Mouse (Mus musculus): Measurements from ENCODE around the gene Papola. TPM values are rescaled to one million over a fixed set of nuclear protein-coding genes. Genes with fewer than 3 reads are reported as not detected.
A peak's percentile ranks its signal among the peaks of the same experiment; 100 is the strongest.

Gene Papola
- polyA plus RNA-seq, 1 experiment from 2014 or later, result 292 TPM

DNA sequence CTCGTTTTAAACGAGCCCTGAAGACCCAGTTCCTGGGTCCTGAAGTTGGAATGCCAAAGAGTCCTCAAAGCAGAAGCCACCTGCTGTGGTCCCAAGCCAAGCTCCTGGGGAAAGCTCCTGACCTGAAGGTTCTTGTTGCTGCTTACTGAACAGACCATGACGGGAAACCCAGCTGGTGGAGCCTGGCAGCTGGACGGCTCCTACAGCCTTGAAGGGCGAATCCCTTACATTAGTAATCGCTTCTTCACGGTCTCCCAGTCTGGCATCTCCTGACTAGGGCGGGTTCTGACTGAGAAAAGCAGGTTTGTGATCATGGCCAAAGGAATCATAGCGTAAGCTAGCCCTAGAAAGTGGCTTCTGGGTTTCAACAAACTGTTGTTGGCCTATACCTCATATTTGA lies 66.2 kb downstream of the Papola start:
- ATAC-seq (replicated peaks; ENCODE audit: insufficient number of reproducible peaks, low FRiP score, low TSS enrichment, low read depth), result no peak

GRCm38 (mm10) chr12:105852798-105853197 lies 68.3 kb downstream of the Papola start:
- Histone ChIP-seq H3K9me3 (replicated peaks; ENCODE audit: control insufficient read depth, low read length) (no peaks in the 10 kb centered on the region), H3K4me1 (ENCODE audit: control insufficient read depth, insufficient read depth, low read length) (peaks cover 5% of the 10 kb centered on the region; the same call in 1 of the 2 replicates), H3K4me3 (ENCODE audit: low read depth, low read length) (no peak overlapping the region), H3K27me3 (ENCODE audit: control insufficient read depth, insufficient read depth, low read length) (no peaks in the 10 kb centered on the region), H3K36me3 (replicated peaks; ENCODE audit: control insufficient read depth, insufficient read depth, low read depth, low read length) (no peaks in the 10 kb centered on the region), H3K4me2 (ENCODE audit: low read depth, low read length) (no peak overlapping the region), H3K9ac (replicated peaks; ENCODE audit: low read length) (no peak overlapping the region), H3K27ac (replicated peaks; ENCODE audit: low read depth, low read length) (no peak overlapping the region)
- DNase-seq (ENCODE audit: low spot score) (no peak), ATAC-seq (replicated peaks; ENCODE audit: insufficient number of reproducible peaks, low FRiP score, low TSS enrichment, low read depth) (no peak)
- 62% methylated on average over 7 of the region's 7 CpGs for WGBS

More for the DNA sequence above, 66.2 kb downstream of the Papola start:
- H3K4me2 ChIP-seq (ENCODE audit: low read depth, low read length), result no peak overlapping the region
- H3K27me3 ChIP-seq (ENCODE audit: control insufficient read depth, insufficient read depth, low read length), result no peaks in the 10 kb centered on the region
- no peaks in the 10 kb centered on the region for H3K9me3 ChIP-seq (replicated peaks; ENCODE audit: control insufficient read depth, low read length)
- 86% methylated on average over 9 of the region's 9 CpGs for WGBS
- peaks cover 5% of the 10 kb centered on the region; the same call in 1 of the 2 replicates for H3K4me1 ChIP-seq (ENCODE audit: control insufficient read depth, insufficient read depth, low read length)
- no peak overlapping the region for H3K4me3 ChIP-seq (ENCODE audit: low read depth, low read length)
- H3K27ac ChIP-seq (replicated peaks; ENCODE audit: low read depth, low read length), result no peak overlapping the region
- no peak for DNase-seq (ENCODE audit: low spot score)
- H3K36me3 ChIP-seq (replicated peaks; ENCODE audit: control insufficient read depth, insufficient read depth, low read depth, low read length), result no peaks in the 10 kb centered on the region
- H3K9ac ChIP-seq (replicated peaks; ENCODE audit: low read length), result no peak overlapping the region

DNA sequence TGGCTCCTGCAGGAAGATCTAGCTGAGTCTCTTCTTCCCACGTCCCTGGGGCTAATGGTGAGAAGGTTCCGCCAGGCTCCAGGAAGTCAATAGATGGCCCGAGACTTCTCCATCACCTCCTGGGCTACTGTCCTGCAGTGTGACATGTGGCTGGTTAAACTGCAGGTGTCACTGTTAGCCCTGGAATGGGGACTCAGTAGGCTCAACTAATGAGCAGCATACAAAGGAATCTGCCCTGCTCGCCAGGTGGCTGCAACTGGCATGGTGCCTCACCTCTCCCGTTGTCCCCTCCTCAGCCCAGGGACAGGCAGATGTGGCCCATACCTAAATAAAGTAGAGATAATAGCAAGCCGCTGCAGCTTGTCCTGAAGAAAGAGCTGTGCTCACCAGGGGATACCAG lies 70.1 kb downstream of the Papola start:
- H3K9me3 ChIP-seq (replicated peaks; ENCODE audit: control insufficient read depth, low read length), result no peaks in the 10 kb centered on the region
- H3K27ac ChIP-seq (replicated peaks; ENCODE audit: low read depth, low read length), result no peak overlapping the region
- no peaks in the 10 kb centered on the region for H3K36me3 ChIP-seq (replicated peaks; ENCODE audit: control insufficient read depth, insufficient read depth, low read depth, low read length)
- DNase-seq (ENCODE audit: low spot score), result peak; percentile 35
- H3K4me3 ChIP-seq (ENCODE audit: low read depth, low read length), result no peak overlapping the region
- no peak overlapping the region for H3K4me2 ChIP-seq (ENCODE audit: low read depth, low read length)
- H3K27me3 ChIP-seq (ENCODE audit: control insufficient read depth, insufficient read depth, low read length), result no peaks in the 10 kb centered on the region
- peaks cover 2% of the 10 kb centered on the region; the same call in 1 of the 2 replicates for H3K4me1 ChIP-seq (ENCODE audit: control insufficient read depth, insufficient read depth, low read length)
- WGBS, result 38% methylated on average over 6 of the region's 6 CpGs
- H3K9ac ChIP-seq (replicated peaks; ENCODE audit: low read length), result no peak overlapping the region
- ATAC-seq (replicated peaks; ENCODE audit: insufficient number of reproducible peaks, low FRiP score, low TSS enrichment, low read depth), result no peak

- WGBS, result 79% methylated on average over 5 of the region's 5 CpGs
- H3K4me3 ChIP-seq (ENCODE audit: low read depth, low read length), result no peak overlapping the region
- no peak for ATAC-seq (replicated peaks; ENCODE audit: insufficient number of reproducible peaks, low FRiP score, low TSS enrichment, low read depth)
- no peak overlapping the region for H3K9ac ChIP-seq (replicated peaks; ENCODE audit: low read length)
- H3K4me1 ChIP-seq (ENCODE audit: control insufficient read depth, insufficient read depth, low read length), result no peaks in the 10 kb centered on the region
- no peak overlapping the region for H3K4me2 ChIP-seq (ENCODE audit: low read depth, low read length)
- DNase-seq (ENCODE audit: low spot score), result no peak
- H3K36me3 ChIP-seq (replicated peaks; ENCODE audit: control insufficient read depth, insufficient read depth, low read depth, low read length), result no peaks in the 10 kb centered on the region
- H3K27me3 ChIP-seq (ENCODE audit: control insufficient read depth, insufficient read depth, low read length), result no peaks in the 10 kb centered on the region
- no peak overlapping the region for H3K27ac ChIP-seq (replicated peaks; ENCODE audit: low read depth, low read length)
- H3K9me3 ChIP-seq (replicated peaks; ENCODE audit: control insufficient read depth, low read length), result no peaks in the 10 kb centered on the region
Observed at GRCm38 (mm10) chr12:105857902-105858640, 73.6 kb downstream of the Papola start.

DNA sequence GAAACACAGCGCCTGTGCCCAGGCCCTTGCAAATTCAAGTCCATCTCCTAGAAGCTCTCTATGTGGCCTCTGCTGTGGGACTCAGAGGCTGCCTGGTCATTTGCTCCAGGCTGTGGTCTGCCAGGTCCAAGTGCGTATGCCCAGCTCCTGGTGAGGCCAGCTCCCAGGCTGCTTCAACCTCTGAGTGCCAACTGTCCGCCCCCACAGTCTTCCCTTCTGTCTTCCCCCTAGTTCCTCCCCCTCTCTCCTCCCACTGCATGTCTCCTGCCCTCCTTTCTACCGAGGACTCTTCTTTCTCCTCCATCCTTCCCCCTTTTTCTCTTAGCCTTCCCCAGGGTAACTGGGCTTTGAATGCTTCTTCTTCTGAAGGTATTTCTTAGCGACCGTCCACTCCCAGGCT lies 77.6 kb downstream of the Papola start:
- Histone ChIP-seq H3K9ac (replicated peaks; ENCODE audit: low read length) (no peak overlapping the region), H3K36me3 (replicated peaks; ENCODE audit: control insufficient read depth, insufficient read depth, low read depth, low read length) (no peaks in the 10 kb centered on the region), H3K27ac (replicated peaks; ENCODE audit: low read depth, low read length) (no peak overlapping the region), H3K27me3 (ENCODE audit: control insufficient read depth, insufficient read depth, low read length) (no peaks in the 10 kb centered on the region), H3K9me3 (replicated peaks; ENCODE audit: control insufficient read depth, low read length) (no peaks in the 10 kb centered on the region), H3K4me1 (ENCODE audit: control insufficient read depth, insufficient read depth, low read length) (no peaks in the 10 kb centered on the region), H3K4me3 (ENCODE audit: low read depth, low read length) (no peak overlapping the region), H3K4me2 (ENCODE audit: low read depth, low read length) (no peak overlapping the region)
- WGBS, result 79% methylated on average over 6 of the region's 6 CpGs
- DNase-seq (ENCODE audit: low spot score), result no peak
- ATAC-seq (replicated peaks; ENCODE audit: insufficient number of reproducible peaks, low FRiP score, low TSS enrichment, low read depth), result no peak

GRCm38 (mm10) chr12:105862607-105863006 lies 78.1 kb downstream of the Papola start:
- H3K9ac ChIP-seq (replicated peaks; ENCODE audit: low read length), result no peak overlapping the region
- H3K4me2 ChIP-seq (ENCODE audit: low read depth, low read length), result no peak overlapping the region
- H3K27ac ChIP-seq (replicated peaks; ENCODE audit: low read depth, low read length), result no peak overlapping the region
- no peak overlapping the region for H3K4me3 ChIP-seq (ENCODE audit: low read depth, low read length)
- no peaks in the 10 kb centered on the region for H3K36me3 ChIP-seq (replicated peaks; ENCODE audit: control insufficient read depth, insufficient read depth, low read depth, low read length)
- ATAC-seq (replicated peaks; ENCODE audit: insufficient number of reproducible peaks, low FRiP score, low TSS enrichment, low read depth), result no peak
- H3K27me3 ChIP-seq (ENCODE audit: control insufficient read depth, insufficient read depth, low read length), result no peaks in the 10 kb centered on the region
- WGBS, result 69% methylated on average over 22 of the region's 22 CpGs
- H3K4me1 ChIP-seq (ENCODE audit: control insufficient read depth, insufficient read depth, low read length), result no peaks in the 10 kb centered on the region
- H3K9me3 ChIP-seq (replicated peaks; ENCODE audit: control insufficient read depth, low read length), result no peaks in the 10 kb centered on the region
- DNase-seq (ENCODE audit: low spot score), result peak; percentile 22

DNA sequence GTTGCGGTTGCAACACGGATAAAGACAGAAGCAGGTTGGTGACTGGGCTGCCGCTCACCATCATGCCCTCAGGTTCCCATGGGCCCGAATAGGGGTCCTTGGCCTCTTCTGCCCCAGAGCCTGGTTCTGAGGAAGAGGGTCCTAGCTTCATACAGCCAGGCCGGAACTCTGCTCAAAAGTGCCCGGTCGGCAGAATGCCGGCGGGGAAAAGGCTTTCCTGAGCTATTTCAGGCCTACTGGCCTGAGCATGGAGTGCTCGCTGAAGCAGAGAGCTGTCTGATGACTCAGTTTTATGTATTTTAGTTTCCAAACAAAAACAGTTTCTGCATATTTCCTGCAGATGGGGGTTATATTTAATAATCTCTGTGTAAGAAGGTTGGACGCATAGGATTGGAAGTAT lies 78.9 kb downstream of the Papola start:
- H3K4me2 ChIP-seq (ENCODE audit: low read depth, low read length), result no peak overlapping the region
- DNase-seq (ENCODE audit: low spot score) (no peak), ATAC-seq (replicated peaks; ENCODE audit: insufficient number of reproducible peaks, low FRiP score, low TSS enrichment, low read depth) (no peak)
- 89% methylated on average over 11 of the region's 11 CpGs for WGBS
- H3K36me3 ChIP-seq (replicated peaks; ENCODE audit: control insufficient read depth, insufficient read depth, low read depth, low read length), result no peaks in the 10 kb centered on the region
- no peaks in the 10 kb centered on the region for H3K4me1 ChIP-seq (ENCODE audit: control insufficient read depth, insufficient read depth, low read length)
- H3K4me3 ChIP-seq (ENCODE audit: low read depth, low read length), result no peak overlapping the region
- H3K9me3 ChIP-seq (replicated peaks; ENCODE audit: control insufficient read depth, low read length), result no peaks in the 10 kb centered on the region
- H3K27me3 ChIP-seq (ENCODE audit: control insufficient read depth, insufficient read depth, low read length), result no peaks in the 10 kb centered on the region
- H3K27ac ChIP-seq (replicated peaks; ENCODE audit: low read depth, low read length), result no peak overlapping the region
- no peak overlapping the region for H3K9ac ChIP-seq (replicated peaks; ENCODE audit: low read length)

DNA sequence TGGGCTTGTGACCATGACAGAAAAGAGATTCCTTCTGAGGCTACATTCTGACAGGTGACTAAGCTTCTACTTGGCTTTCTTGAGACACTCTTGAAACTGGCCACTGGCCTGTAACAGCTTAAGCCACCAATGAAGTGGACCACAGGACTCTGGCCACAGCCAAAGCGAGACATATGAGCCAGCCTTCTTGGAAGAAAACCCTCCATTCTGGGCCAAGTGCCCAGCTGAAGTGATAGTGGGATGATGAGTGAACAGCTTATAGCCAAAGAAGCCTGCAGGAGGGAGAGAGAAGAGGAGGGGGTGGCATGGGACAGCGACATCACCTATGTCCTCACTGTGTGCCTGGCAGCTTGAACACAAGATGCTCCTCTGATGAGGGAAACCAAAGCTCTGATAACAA lies 83.2 kb downstream of the Papola start:
- no peak for ATAC-seq (replicated peaks; ENCODE audit: insufficient number of reproducible peaks, low FRiP score, low TSS enrichment, low read depth)
- no peaks in the 10 kb centered on the region for H3K4me1 ChIP-seq (ENCODE audit: control insufficient read depth, insufficient read depth, low read length)
- no peak for DNase-seq (ENCODE audit: low spot score)

More for the DNA sequence above, 83.2 kb downstream of the Papola start:
- H3K4me3 ChIP-seq (ENCODE audit: low read depth, low read length), result no peak overlapping the region
- no peaks in the 10 kb centered on the region for H3K27me3 ChIP-seq (ENCODE audit: control insufficient read depth, insufficient read depth, low read length)
- H3K9me3 ChIP-seq (replicated peaks; ENCODE audit: control insufficient read depth, low read length), result no peaks in the 10 kb centered on the region
- no peak overlapping the region for H3K4me2 ChIP-seq (ENCODE audit: low read depth, low read length)
- 79% methylated on average over 2 of the region's 2 CpGs for WGBS
- no peak overlapping the region for H3K9ac ChIP-seq (replicated peaks; ENCODE audit: low read length)
- no peak overlapping the region for H3K27ac ChIP-seq (replicated peaks; ENCODE audit: low read depth, low read length)
- H3K36me3 ChIP-seq (replicated peaks; ENCODE audit: control insufficient read depth, insufficient read depth, low read depth, low read length), result no peaks in the 10 kb centered on the region
